8 mouse cellular contexts compared by ENCODE assay signal in the genomic region with DNA sequence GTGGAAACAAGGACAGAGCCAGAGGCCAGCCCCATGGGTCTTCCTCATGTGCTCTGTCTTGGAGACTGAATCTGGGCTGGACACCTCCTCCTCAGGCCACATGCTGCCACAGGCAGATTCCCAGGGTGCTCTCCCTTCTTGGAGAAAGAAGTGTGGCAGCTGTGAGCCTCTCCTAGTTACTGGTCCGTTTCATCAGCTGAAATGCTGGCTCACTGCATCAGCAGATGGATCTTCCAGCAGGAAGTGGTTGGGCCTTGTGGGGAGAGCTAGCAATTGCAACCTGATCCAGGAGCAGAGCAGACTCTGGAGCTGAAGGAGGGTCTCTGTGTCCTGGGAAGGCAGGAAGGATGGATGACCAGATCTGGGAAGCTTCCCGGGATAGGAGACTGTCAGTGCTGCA. TPM values are rescaled to one million over a fixed set of nuclear protein-coding genes. Genes with fewer than 3 reads are reported as not detected.
DNase-seq lines count a peak whose midpoint lies in the region; ATAC-seq and TF ChIP-seq lines count a peak whose summit lies in the region.

No protein-coding gene starts in this region.

- 0% methylated on average over 2 of the region's 2 CpGs for WGBS in kidney, embryonic 15.5 days
- WGBS in embryonic facial prominence, embryonic 10.5 days, result 19% methylated on average over 2 of the region's 2 CpGs

- peaks cover 30% of the 10 kb centered on the region for H3K4me1 ChIP-seq in kidney, embryonic 15.5 days
- H3K4me1 ChIP-seq in embryonic facial prominence, embryonic 10.5 days, result peaks cover 29% of the 10 kb centered on the region

- H3K27ac ChIP-seq in kidney, embryonic 15.5 days, result peak overlapping the region; percentile 64; the same call in 1 of the 2 replicates
- H3K27ac ChIP-seq in embryonic facial prominence, embryonic 10.5 days (replicated peaks), result 0 out of 2 replicates have a peak overlapping the region, but pooled peaks have one; percentile 41
- peak overlapping the region; percentile 69 for H3K27ac ChIP-seq in layer of hippocampus, adult 2 months

- peaks cover 4% of the 10 kb centered on the region for H3K27me3 ChIP-seq in kidney, embryonic 15.5 days
- H3K27me3 ChIP-seq in embryonic facial prominence, embryonic 10.5 days (replicated peaks; ENCODE audit: low read depth, poor library complexity, severe bottlenecking), result peaks cover 32% of the 10 kb centered on the region

- TF ChIP-seq CTCF in layer of hippocampus, adult 2 months (conservative IDR thresholded peaks at IDR 0.05), result peak; percentile 56

- no peak overlapping the region for H3K4me3 ChIP-seq in kidney, embryonic 15.5 days (replicated peaks)
- H3K4me3 ChIP-seq in embryonic facial prominence, embryonic 10.5 days, result no peak overlapping the region
- H3K4me3 ChIP-seq in layer of hippocampus, adult 2 months, result no peak overlapping the region

- H3K4me2 ChIP-seq in kidney, embryonic 15.5 days, result no peak overlapping the region

- H3K9me3 ChIP-seq in kidney, embryonic 15.5 days (replicated peaks), result no peaks in the 10 kb centered on the region
- H3K9me3 ChIP-seq in embryonic facial prominence, embryonic 10.5 days, result no peaks in the 10 kb centered on the region

- H3K9ac ChIP-seq in kidney, embryonic 15.5 days, result no peak overlapping the region

- H3K36me3 ChIP-seq in kidney, embryonic 15.5 days, result no peaks in the 10 kb centered on the region
- H3K36me3 ChIP-seq in embryonic facial prominence, embryonic 10.5 days (replicated peaks), result no peaks in the 10 kb centered on the region

- no peak for DNase-seq in kidney, adult 11 months
- peak; percentile 39 for DNase-seq in embryonic facial prominence, embryonic 10.5 days (ENCODE audit: low spot score)
- peak; percentile 60 for DNase-seq in heart, adult 8-10 months (ENCODE audit: low spot score)
- DNase-seq in layer of hippocampus, adult 2 months (ENCODE audit: low spot score in 2 of 2), result peak; percentile 32 to 63
- peak; percentile 19 for DNase-seq in lung, postnatal 25 days (ENCODE audit: low spot score)
- DNase-seq in testis, postnatal 10 days (ENCODE audit: low spot score), result peak; percentile 58

- peak; percentile 70 for ATAC-seq in kidney, embryonic 15.5 days (replicated peaks; ENCODE audit: low FRiP score)
- ATAC-seq in granulocyte monocyte progenitor cell, adult 5-6 weeks (replicated peaks; ENCODE audit: poor library complexity, severe bottlenecking), result no peak

RNA-seq across cellular contexts. Expression of a gene that starts 50.3 kb away (rescaled TPM):
- polyA plus RNA-seq in kidney, embryonic 15.5 days (2015; fragmentation: Nextera tagmentation; extraction: Ambion mirVana), result 3.5 and 4.6 TPM in 2 replicates
- 1.7 and 2.0 TPM in 2 replicates for polyA plus RNA-seq in embryonic facial prominence, embryonic 10.5 days (2016; fragmentation: Nextera tagmentation; extraction: Ambion mirVana)
- under 1 TPM; 0.47 to 0.97 (median 0.67) TPM for total RNA-seq in heart, adult 8-10 months (2022)
- total RNA-seq in layer of hippocampus, adult 2 months (2021), result 10 to 100 TPM; 21.2 to 22.8 TPM
- total RNA-seq in granulocyte monocyte progenitor cell, adult 5-6 weeks (2014; fragmentation: Nextera tagmentation), result not detected in 2 replicates
- not detected in 2 replicates for total RNA-seq in granulocyte monocyte progenitor cell, adult 5-6 weeks (2017)

RNA-seq across cellular contexts. Expression of a gene that starts 53.0 kb away (rescaled TPM):
- 9.0 and 10.1 TPM in 2 replicates for polyA plus RNA-seq in kidney, embryonic 15.5 days (2015; fragmentation: Nextera tagmentation; extraction: Ambion mirVana)
- 8.9 and 9.3 TPM in 2 replicates for polyA plus RNA-seq in embryonic facial prominence, embryonic 10.5 days (2016; fragmentation: Nextera tagmentation; extraction: Ambion mirVana)
- total RNA-seq in heart, adult 8-10 months (2022), result 1 to 10 TPM; 4.7 to 9.0 (median 6.9) TPM
- total RNA-seq in layer of hippocampus, adult 2 months (2021), result 10 to 100 TPM; 10.5 to 10.6 TPM
- total RNA-seq in granulocyte monocyte progenitor cell, adult 5-6 weeks (2014; fragmentation: Nextera tagmentation), result 11.6 and 21.4 TPM in 2 replicates
- total RNA-seq in granulocyte monocyte progenitor cell, adult 5-6 weeks (2017), result 13.7 and 17.9 TPM in 2 replicates

Comparison
In these comparisons a context has a peak if more than half of its experiments do, and no peak if none do; other contexts are left out.
1. RNA of a gene that starts 50.3 kb away (total RNA-seq): 21.2 to 22.8 TPM in layer of hippocampus, adult 2 months; 0.47 to 0.97 TPM in heart, adult 8-10 months and not detected in granulocyte monocyte progenitor cell, adult 5-6 weeks; every median in the first group is over 10 times any median in the second.
2. Peak in every context shown above with its lines, with median percentiles within 50 percentile points of each other: H3K27ac ChIP-seq.